Mouse (Mus musculus): ENCODE data around the gene Emcn. TPM values are rescaled to one million over a fixed set of nuclear protein-coding genes. Genes with fewer than 3 reads are reported as not detected.

Emcn gene
- polyA plus RNA-seq (2015; fragmentation: Illumina TruSeq; extraction: RNeasy Lipid Tissue Mini Kit (QIAGEN cat#74804); ENCODE audit: insufficient read depth, low replicate concordance): 5.9 TPM

GRCm38 (mm10) chr3:137340938-137341337 is at the start of gene Emcn:
TSS of gene Emcn (plus strand) at chr3:137341067.

